Mouse (Mus musculus) liver, embryonic 14.5 days (tissue): ENCODE data around the gene Mybphl. TPM values are rescaled to one million over a fixed set of nuclear protein-coding genes. Genes with fewer than 3 reads are reported as not detected.

Source experiments
- ATAC-seq: fragments of 200-750 bp; cut with Nextera tagmentation; 2 replicates; pipeline ENCODE4 v1.8.0; 2017; ENCODE audit warnings: moderate number of reproducible peaks, mild to moderate bottlenecking, moderate library complexity; ENCODE audit not compliant: insufficient read depth
- DNase-seq, 3 experiments: peaks; one replicate each; pipeline ENCODE4 v3.0.0-alpha.2; 2012 to 2013; ENCODE audit warnings: low read depth in 3 of 3, low spot score in 3 of 3
- H3K27ac ChIP-seq: fragments of 300-500 bp; sonication (generic); 2 replicates; pipeline ENCODE4 v1.5.1; 2014; ENCODE audit warnings: moderate library complexity, mild to moderate bottlenecking, control low read depth, inconsistent platforms
- H3K27me3 ChIP-seq: fragments of 300-500 bp; sonication (generic); 2 replicates; pipeline ENCODE4 v1.6.1; 2014; ENCODE audit warnings: mild to moderate bottlenecking, low read length, moderate library complexity; ENCODE audit not compliant: control insufficient read depth, insufficient read depth
- H3K36me3 ChIP-seq: fragments of 300-500 bp; sonication (generic); replicated peaks from 2 replicates; pipeline ENCODE4 v1.6.1; 2014; ENCODE audit warnings: low read depth; ENCODE audit not compliant: control insufficient read depth, insufficient read depth
- H3K4me1 ChIP-seq, 2 experiments: fragments of 200-500 bp in 1 of 2; fragments of 300-500 bp in 1 of 2; sonication (generic) in 1 of 2; replicated peaks; 2 replicates each; pipeline ENCODE4 v1.6.1; 2012 to 2014; ENCODE audit warnings: antibody characterized with exemption in 1 of 2, inconsistent platforms in 1 of 2, low read length in 1 of 2; ENCODE audit not compliant: control insufficient read depth in 2 of 2, insufficient read depth in 2 of 2
- H3K4me2 ChIP-seq: fragments of 300-500 bp; sonication (generic); 2 replicates; pipeline ENCODE4 v1.6.1; 2014; ENCODE audit warnings: low read depth, mild to moderate bottlenecking, control low read depth, moderate library complexity
- H3K4me3 ChIP-seq, 2 experiments: fragments of 200-500 bp in 1 of 2; fragments of 300-500 bp in 1 of 2; sonication (generic) in 1 of 2; 2 replicates each; pipeline ENCODE4 v1.5.1; 2012 to 2014; ENCODE audit warnings: low read depth in 2 of 2, low read length in 2 of 2, mild to moderate bottlenecking in 2 of 2, control low read depth in 1 of 2, inconsistent platforms in 1 of 2, moderate library complexity in 1 of 2; ENCODE audit not compliant: insufficient read depth in 1 of 2
- H3K9ac ChIP-seq: fragments of 300-500 bp; sonication (generic); replicated peaks from 2 replicates; pipeline ENCODE4 v1.6.1; 2014; ENCODE audit warnings: mild to moderate bottlenecking, control low read depth, moderate library complexity
- H3K9me3 ChIP-seq: fragments of 300-500 bp; sonication (generic); 2 replicates; pipeline ENCODE4 v1.6.1; 2016; ENCODE audit warnings: low read length, mixed read lengths; ENCODE audit not compliant: control insufficient read depth
- CTCF ChIP-seq: IDR thresholded peaks from 2 replicates; pipeline ENCODE4 v1.5.1; 2016; ENCODE audit warnings: antibody characterized with exemption, low read depth, control low read depth
- EP300 ChIP-seq: IDR thresholded peaks from 2 replicates; pipeline ENCODE4 v1.6.1; 2016; ENCODE audit warnings: antibody characterized with exemption, low read depth
- WGBS: fragments of 180-500 bp; shearing (Covaris S2); extraction: QIAGEN DNeasy Blood & Tissue Kit; methylation state at CpG from one replicate; pipeline ENCODE4 v1.1.7; 2014; ENCODE audit not compliant: insufficient replicate concordance; 5-methylcytosine and 5-hydroxymethylcytosine counted together
- polyA plus RNA-seq, 2 experiments: library from polyadenylated mRNA; depleted of rRNA in 1 of 2; stranded (reverse) in 1 of 2; unstranded in 1 of 2; fragments of >200 nt; fragmentation: Nextera tagmentation in 1 of 2; extraction: Ambion mirVana in 1 of 2; gene quantifications; 2 replicates each; pipeline versions ENCODE4 v1.2.1 to v1.2.3; 2012 to 2014

Mybphl gene
- polyA plus RNA-seq, 2 experiments: 0.10 to 0.20 TPM

DNA sequence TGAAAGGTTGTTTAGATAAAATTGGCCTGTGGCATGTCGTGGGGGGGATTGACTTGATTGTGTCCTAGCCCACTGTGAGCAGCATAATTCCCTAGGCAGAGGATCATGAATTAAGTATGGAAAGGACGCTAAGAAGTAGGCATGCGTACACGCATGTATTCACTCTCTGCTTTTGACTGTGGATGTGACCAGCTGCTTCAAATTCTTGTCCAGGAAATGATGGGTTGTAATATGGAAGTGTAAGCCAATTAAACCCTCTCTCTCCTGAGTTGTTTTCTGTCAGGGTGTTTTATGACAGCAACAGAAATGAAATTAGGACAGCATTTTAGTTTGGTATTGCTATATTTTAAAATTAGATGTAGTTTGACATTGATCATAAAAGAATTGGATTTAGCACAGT is 39.9 kb upstream of the Mybphl start:
- no peaks in the 10 kb centered on the region for H3K36me3 ChIP-seq
- no peaks in the 10 kb centered on the region for H3K27me3 ChIP-seq
- no peak overlapping the region for H3K4me3 ChIP-seq
- no peak for DNase-seq
- no peak for TF ChIP-seq EP300
- TF ChIP-seq CTCF: no peak
- no peak overlapping the region for H3K4me2 ChIP-seq
- no peak for ATAC-seq
- H3K9ac ChIP-seq: no peak overlapping the region
- H3K9me3 ChIP-seq: no peaks in the 10 kb centered on the region
- 69% methylated on average over 4 of the region's 4 CpGs for WGBS
- H3K27ac ChIP-seq: no peak overlapping the region
- peaks cover 0 to 10% of the 10 kb centered on the region in 2 experiments; a peak in 3 of 4 replicates for H3K4me1 ChIP-seq

DNA sequence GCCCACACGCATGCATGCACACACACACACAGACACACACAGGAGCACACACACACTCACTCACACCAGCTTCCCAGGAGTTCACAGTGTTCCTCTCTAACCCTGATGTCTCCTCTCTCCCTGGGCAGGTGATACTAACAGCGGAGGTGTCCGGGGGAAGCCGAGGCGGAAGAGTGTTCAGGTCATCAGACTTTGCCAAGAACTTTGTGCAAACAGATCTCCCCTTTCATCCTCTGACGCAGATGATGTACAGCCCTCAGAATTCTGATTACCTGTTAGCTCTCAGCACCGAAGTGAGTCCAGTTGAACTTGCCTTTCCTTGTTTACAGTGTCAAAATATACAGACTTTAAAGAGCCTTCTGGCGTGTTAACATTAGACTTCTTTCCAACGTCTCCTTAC is 39.2 kb upstream of the Mybphl start:
- Histone ChIP-seq H3K4me2 (no peak overlapping the region), H3K27ac (no peak overlapping the region), H3K9me3 (no peaks in the 10 kb centered on the region), H3K27me3 (no peaks in the 10 kb centered on the region), H3K9ac (no peak overlapping the region), H3K4me3 (no peak overlapping the region), H3K4me1 (peaks cover 0 to 10% of the 10 kb centered on the region in 2 experiments; a peak in 3 of 4 replicates), H3K36me3 (no peaks in the 10 kb centered on the region)
- no peak for TF ChIP-seq CTCF
- no peak for TF ChIP-seq EP300
- WGBS: 74% methylated on average over 9 of the region's 9 CpGs
- ATAC-seq (no peak), DNase-seq (no peak)

DNA sequence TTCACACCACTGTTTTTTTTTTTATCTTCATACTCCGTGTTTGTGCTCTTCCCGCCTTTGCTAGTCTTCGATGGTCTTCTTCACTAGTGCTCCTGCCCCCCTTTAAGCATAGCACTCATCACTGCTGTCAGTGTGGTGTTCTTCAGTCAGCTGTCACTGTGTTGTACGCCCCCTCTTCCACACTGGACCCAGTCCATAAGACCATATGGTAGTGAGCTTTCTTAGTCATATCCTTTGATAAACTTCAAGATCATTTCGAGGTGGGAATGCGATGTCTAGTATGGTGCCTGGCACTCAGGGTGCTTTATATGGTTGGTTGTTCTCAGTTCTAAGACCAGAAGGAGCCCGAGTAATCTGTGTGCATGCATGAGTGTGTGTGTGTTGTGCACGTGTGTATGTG is 37.4 kb upstream of the Mybphl start:
- no peak overlapping the region for H3K4me2 ChIP-seq
- DNase-seq (no peak), ATAC-seq (no peak)
- no peak overlapping the region for H3K4me3 ChIP-seq
- TF ChIP-seq CTCF (no peak), EP300 (no peak)
- no peak overlapping the region for H3K9ac ChIP-seq
- no peak overlapping the region for H3K27ac ChIP-seq
- no peaks in the 10 kb centered on the region for H3K9me3 ChIP-seq
- H3K27me3 ChIP-seq: no peaks in the 10 kb centered on the region
- H3K36me3 ChIP-seq: no peaks in the 10 kb centered on the region
- peaks cover 0 to 5% of the 10 kb centered on the region in 2 experiments; a peak in 2 of 4 replicates for H3K4me1 ChIP-seq
- 64% methylated on average over 8 of the region's 8 CpGs for WGBS

DNA sequence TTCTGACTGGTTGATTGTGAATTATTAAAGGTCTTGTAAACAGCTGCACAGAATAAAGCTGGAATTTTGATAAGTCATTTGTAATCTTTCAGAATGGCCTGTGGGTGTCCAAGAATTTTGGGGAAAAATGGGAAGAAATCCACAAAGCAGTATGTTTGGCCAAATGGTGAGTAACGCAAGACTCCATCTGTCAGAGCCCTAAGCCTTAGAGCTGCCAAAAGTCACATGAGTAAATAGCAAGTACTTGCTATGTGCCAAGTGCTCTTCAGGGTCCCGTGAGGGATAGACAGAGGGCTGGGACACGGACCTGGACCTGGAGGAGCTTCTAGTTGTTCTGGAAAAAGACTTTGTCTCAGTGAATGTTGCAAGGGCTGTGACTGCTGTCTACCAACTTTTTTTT is 36.8 kb upstream of the Mybphl start:
- no peaks in the 10 kb centered on the region for H3K9me3 ChIP-seq
- H3K4me2 ChIP-seq: no peak overlapping the region
- no peaks in the 10 kb centered on the region for H3K36me3 ChIP-seq
- no peaks in the 10 kb centered on the region for H3K27me3 ChIP-seq
- WGBS: 73% methylated on average over 3 of the region's 3 CpGs
- no peak for TF ChIP-seq CTCF
- TF ChIP-seq EP300: no peak
- no peak overlapping the region for H3K9ac ChIP-seq
- DNase-seq: no peak
- H3K27ac ChIP-seq: no peak overlapping the region
- no peak overlapping the region for H3K4me3 ChIP-seq
- H3K4me1 ChIP-seq: peaks cover 0 to under 1% of the 10 kb centered on the region in 2 experiments; a peak in 1 of 4 replicates
- no peak for ATAC-seq

DNA sequence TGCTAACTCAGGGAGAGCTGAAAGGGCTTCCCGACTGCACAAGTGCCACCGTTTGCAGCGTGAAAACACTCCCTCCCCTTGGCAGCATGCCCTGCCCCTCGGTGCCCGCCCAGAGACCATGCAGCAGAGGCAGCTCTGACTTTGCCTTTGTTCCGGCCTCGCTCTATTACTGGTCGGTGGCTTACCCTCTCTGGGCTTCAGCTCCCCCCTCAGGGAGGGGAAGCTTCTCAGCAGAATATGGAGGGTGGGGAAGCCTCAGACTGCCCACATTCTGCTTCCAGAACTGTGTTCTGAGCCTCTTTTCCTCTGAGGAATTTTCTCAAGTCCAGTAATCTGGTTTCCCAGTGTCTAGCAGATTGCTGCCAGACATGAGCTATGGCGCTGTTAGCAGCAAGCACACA is 36.3 kb upstream of the Mybphl start:
- H3K9me3 ChIP-seq: no peaks in the 10 kb centered on the region
- H3K36me3 ChIP-seq: no peaks in the 10 kb centered on the region
- TF ChIP-seq CTCF (no peak), EP300 (no peak)
- no peak overlapping the region for H3K4me2 ChIP-seq
- no peaks in the 10 kb centered on the region for H3K27me3 ChIP-seq
- no peak for DNase-seq
- no peak for ATAC-seq
- H3K4me1 ChIP-seq: no peaks in the 10 kb centered on the region
- WGBS: 53% methylated on average over 9 of the region's 9 CpGs
- H3K9ac ChIP-seq: no peak overlapping the region
- no peak overlapping the region for H3K27ac ChIP-seq
- no peak overlapping the region for H3K4me3 ChIP-seq

DNA sequence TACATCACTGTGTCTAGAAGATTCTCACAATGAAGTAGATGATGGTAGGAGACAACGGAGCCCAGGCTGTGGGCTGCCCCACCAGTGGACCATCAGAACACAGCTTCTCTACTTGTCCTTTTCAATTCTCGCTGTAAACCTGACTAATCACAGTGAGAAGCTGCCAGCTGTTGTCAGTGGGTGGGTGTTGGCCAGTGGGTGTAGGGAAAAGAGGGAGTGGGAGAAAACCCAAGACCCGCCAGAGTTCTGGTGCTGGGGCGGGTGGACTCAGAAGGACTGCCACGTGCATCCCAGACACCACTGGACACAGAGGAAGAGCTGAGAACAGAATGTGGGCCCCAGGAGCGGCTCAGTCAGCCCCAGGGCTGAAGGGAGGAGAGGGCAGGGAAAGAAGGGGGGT is 33.9 kb upstream of the Mybphl start:
- 67% methylated on average over 6 of the region's 6 CpGs for WGBS
- Histone ChIP-seq H3K4me2 (no peak overlapping the region), H3K27me3 (no peaks in the 10 kb centered on the region), H3K9ac (no peak overlapping the region), H3K9me3 (no peaks in the 10 kb centered on the region), H3K27ac (no peak overlapping the region), H3K4me1 (no peaks in the 10 kb centered on the region), H3K4me3 (no peak overlapping the region), H3K36me3 (no peaks in the 10 kb centered on the region)
- DNase-seq (no peak), ATAC-seq (no peak)
- TF ChIP-seq CTCF: no peak
- no peak for TF ChIP-seq EP300
